In genomic region chr2:114691607-114692006, GRCm38 (mm10) we compare ENCODE assay signal across 25 mouse cellular contexts.
"Had no signal": no experiment of that assay in that cellular context is flagged by ENCODE, and none has a peak within 500 bp of the region (broad histone marks: within the 10 kb centered on the region; RNA-seq: fewer than 3 reads in every experiment).

No protein-coding gene starts in this region.

- H3K27me3 ChIP-seq: heart, embryonic 12.5 days; hindbrain, embryonic 12.5 days; intestine, embryonic 15.5 days; limb, embryonic 13.5 days; limb, embryonic 15.5 days; liver, embryonic 13.5 days had no signal

- H3K9me3 ChIP-seq: heart, embryonic 10.5 days; heart, embryonic 12.5 days; hindbrain, embryonic 10.5 days; hindbrain, embryonic 12.5 days; intestine, embryonic 15.5 days; limb, embryonic 13.5 days; limb, embryonic 15.5 days; liver, embryonic 13.5 days had no signal

- H3K27ac ChIP-seq: heart, embryonic 10.5 days; hindbrain, embryonic 10.5 days; hindbrain, embryonic 12.5 days; hindbrain, embryonic 14.5 days; intestine, embryonic 15.5 days; layer of hippocampus, adult 2 months; limb, embryonic 13.5 days; limb, embryonic 15.5 days; liver, embryonic 13.5 days had no signal

- ATAC-seq: hindbrain, embryonic 16.5 days; inflammation-experienced regulatory T-cells, adult 6 months; intestine, embryonic 15.5 days; intestine, postnatal 0 days had no signal

- H3K4me3 ChIP-seq: heart, embryonic 10.5 days; heart, embryonic 12.5 days; hindbrain, embryonic 10.5 days; hindbrain, embryonic 12.5 days; intestine, embryonic 15.5 days; layer of hippocampus, adult 2 months; limb, embryonic 13.5 days; limb, embryonic 15.5 days; liver, embryonic 13.5 days had no signal

- DNase-seq: gastrocnemius, postnatal 25 days; heart, adult 18-20 months; heart, postnatal 10 days; heart, postnatal 4 days; kidney, adult 18-20 months; kidney, adult 8-10 months; kidney, postnatal 10 days; kidney, postnatal 25 days; kidney, postnatal 4 days; layer of hippocampus, adult 9-11 months; layer of hippocampus, postnatal 36 days; left cerebral cortex, postnatal 4 days; liver, embryonic 13.5 days had no signal

- H3K9ac ChIP-seq: heart, embryonic 12.5 days; hindbrain, embryonic 12.5 days; hindbrain, embryonic 14.5 days; intestine, embryonic 15.5 days; limb, embryonic 13.5 days; limb, embryonic 15.5 days; liver, embryonic 13.5 days had no signal

- H3K36me3 ChIP-seq: heart, embryonic 10.5 days; heart, embryonic 12.5 days; hindbrain, embryonic 10.5 days; hindbrain, embryonic 12.5 days; intestine, embryonic 15.5 days; limb, embryonic 13.5 days; limb, embryonic 15.5 days; liver, embryonic 13.5 days had no signal

- H3K4me1 ChIP-seq: heart, embryonic 10.5 days; heart, embryonic 12.5 days; hindbrain, embryonic 10.5 days; hindbrain, embryonic 12.5 days; intestine, embryonic 15.5 days; limb, embryonic 13.5 days; limb, embryonic 15.5 days; liver, embryonic 13.5 days had no signal
